Mouse (Mus musculus): ENCODE measurements around the gene D6Ertd527e. TPM values are rescaled to one million over a fixed set of nuclear protein-coding genes. Genes with fewer than 3 reads are reported as not detected.
A peak's percentile ranks its signal among the peaks of the same experiment; 100 is the strongest.

The D6Ertd527e gene
- total RNA-seq, 2 experiments from 2014 or later, result not detected

DNA sequence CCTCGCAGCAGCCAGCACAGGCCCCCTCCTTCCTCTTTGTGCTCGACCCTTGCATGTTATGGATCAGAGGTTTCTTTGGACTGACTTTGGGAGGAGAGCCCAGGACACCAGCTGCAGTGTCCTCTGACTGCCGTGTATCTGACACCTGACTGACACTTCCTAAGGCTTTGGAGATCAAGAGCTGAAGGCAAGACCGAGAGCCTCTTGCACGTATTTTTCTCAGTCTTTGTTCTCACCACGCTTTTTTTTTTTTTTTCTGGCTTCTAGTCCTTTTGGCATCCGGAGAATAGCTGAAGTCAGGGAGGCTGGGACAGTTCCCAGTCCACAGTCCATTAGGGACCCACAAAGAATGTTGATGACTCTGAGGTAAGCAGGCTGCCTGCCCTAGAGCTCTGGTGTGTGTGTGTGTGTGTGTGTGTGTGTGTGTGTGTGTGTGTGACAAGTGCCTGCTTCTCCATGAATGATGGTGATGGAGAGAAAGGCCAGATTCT, 2.1 kb upstream of the D6Ertd527e start:
- intact Hi-C loops (cut with DNase I), result loop anchor here (5.0 to 10.0 kb wide), 2 partner anchors 112 to 135 kb away; no protein-coding TSS in a partner anchor
- DNase-seq, result peak; percentile 26 to 35

DNA sequence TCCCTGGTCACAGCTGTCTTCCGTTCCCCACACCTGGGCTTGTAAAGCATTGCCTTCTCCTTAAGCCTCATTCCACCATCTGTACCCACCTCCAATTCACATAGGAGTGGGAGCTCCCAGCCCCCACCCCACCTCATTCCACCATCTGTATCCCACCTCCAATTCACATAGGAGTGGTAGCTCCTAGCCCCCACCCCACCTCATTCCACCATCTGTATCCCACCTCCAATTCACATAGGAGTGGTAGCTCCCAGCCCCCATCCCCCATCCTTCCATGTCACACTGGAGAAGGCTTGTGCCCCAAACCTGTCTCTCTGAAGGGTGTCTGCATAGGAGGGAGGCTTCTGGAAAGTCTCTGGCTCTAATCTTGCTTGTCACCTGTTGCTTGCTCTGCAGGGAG, 1.2 kb upstream of the D6Ertd527e start:
- intact Hi-C loops (cut with DNase I), result loop anchor here (5.0 to 10.0 kb wide), 2 partner anchors 111 to 134 kb away; no protein-coding TSS in a partner anchor
- DNase-seq, result no peak

DNA sequence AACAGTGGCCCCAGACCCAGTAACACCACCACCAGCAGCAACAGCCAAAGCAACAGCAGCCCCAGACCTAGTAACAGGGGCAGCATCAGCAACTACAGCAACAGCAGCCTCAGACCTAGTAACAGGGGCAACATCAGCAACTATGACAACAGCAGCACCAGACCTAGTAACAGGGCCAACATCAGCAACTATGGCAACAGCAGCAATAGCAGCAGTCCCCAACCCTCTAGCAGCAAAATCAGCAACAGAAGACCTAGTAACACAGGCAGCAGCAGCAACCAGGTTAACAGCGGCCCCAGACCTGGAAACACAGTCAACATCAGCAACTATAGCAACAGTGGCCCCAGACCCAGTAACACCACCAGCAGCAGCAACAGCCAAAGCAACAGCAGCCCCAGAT, 6.9 kb downstream of the D6Ertd527e start:
- DNase-seq, result no peak

DNA sequence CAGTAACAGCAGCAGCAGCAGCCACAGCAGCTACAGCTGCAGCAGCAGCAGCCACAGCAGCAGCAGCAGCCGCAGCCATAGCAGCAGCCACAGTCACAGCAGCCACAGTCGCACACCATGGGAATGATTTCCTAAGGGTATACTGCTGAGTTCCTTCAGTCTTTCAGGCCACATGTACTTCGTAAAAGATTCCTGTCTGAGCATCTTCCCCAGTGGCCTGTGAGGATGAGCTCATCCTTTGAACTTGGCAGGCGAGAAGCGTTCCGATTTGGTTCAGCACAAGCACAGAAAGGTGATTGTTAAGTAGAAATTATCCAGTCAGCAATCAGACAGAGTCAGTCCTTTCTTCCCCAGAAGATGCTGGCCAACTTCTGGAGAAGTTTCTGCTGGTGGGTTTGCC, 7.6 kb downstream of the D6Ertd527e start:
- no peak for DNase-seq
- intact Hi-C loops (cut with DNase I), result no loop called here

More for the DNA sequence above, 6.9 kb downstream of the D6Ertd527e start:
- intact Hi-C loops (cut with DNase I), result no loop called here

DNA sequence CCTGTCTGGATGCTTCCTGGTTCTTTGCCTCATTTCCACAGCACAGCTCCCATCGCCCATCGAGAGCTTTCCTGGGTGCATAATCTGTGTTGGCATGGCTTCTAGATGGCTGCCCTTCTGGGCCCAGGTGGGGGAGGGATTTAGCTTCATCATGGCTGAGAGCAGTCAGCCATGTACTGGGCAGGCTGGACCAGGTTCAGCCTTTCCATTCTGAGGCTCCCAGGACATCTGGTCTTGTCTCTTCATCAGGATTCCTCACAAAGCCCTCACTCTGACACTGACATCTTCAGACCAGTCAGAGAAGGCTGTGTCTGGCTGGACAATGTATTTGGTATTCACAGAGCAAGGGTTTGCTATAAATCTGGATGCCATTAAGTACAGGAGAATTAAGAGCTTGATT, 11.4 kb downstream of the D6Ertd527e start:
- intact Hi-C loops (cut with DNase I), result no loop called here
- DNase-seq, result no peak

DNA sequence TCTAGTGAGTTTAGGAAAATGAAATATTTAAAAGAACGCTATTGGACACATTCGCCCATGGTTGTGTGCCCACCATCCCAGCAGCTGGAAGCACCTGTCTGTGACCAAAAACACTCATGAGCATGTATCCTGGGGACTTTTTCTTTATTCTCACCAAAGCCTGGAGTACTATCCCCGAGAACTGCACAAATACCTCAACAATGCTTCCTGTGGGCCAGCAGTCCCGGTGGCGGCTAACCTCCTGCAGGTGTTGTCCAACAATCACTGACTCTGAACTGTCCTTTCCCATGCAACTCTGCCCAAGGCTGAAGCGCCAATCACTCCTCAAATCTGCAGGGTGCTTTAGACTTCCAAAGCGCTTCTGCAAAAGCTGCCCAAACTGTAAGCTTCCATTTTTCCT, 12.1 kb downstream of the D6Ertd527e start:
- intact Hi-C loops (cut with DNase I), result no loop called here
- no peak for DNase-seq

DNA sequence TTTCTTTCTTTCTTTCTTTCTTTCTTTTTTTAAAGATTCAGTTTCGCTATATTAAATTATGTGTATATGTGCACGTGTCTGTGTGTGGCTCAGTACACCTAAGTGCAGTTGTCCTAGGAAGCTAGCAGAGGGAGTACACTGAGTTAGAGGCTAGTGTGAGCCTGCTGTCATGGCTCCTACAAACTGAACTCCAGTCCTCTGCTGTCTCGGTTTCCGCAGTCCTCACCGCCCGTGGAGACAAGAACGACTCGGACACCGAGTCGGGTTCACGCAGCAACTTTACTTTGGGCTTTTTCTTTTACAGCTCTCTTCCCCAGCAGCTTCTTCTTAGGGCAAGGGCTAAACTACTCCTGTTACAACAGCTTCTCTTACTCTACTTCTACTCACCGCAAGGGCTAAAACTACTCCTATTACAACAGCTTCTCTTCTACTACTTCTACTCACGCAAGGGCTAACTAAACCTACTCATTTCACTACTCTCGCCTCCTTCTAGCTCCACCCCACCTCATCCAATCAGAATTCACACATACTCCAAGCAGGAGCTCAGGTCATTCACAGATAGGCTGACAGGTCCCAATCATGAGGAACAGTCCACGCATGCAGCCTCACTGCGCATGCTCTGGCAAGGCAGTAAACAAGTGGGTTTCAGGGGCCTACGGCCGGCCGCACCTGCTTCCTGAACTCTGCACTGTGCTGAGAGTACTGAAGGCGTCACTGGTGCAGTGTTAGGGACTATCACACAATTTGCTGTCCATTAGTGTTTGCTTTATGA, 14.7 kb downstream of the D6Ertd527e start:
- intact Hi-C loops (cut with DNase I), result no loop called here
- no peak for DNase-seq

DNA sequence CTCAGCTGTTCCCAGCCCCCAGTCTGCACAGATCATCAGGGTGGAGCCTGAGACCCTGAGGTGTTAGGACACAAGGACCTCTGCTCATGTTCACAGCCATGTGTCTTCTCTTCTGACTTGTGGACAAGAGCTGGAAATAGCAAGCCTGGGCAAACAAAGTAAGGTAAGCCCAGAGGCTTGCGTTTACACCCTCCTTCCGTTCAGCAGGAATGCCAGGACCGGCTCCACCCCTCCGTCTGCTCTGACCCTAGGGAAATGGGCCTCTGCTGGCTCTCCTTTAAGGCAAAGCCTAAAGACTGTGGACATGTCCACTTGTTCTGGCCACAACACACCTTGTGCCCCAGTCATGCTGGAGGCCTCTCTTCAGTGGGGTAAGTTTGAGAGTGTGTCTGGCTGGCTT, 15.4 kb downstream of the D6Ertd527e start:
- intact Hi-C loops (cut with DNase I), result no loop called here
- no peak for DNase-seq

DNA sequence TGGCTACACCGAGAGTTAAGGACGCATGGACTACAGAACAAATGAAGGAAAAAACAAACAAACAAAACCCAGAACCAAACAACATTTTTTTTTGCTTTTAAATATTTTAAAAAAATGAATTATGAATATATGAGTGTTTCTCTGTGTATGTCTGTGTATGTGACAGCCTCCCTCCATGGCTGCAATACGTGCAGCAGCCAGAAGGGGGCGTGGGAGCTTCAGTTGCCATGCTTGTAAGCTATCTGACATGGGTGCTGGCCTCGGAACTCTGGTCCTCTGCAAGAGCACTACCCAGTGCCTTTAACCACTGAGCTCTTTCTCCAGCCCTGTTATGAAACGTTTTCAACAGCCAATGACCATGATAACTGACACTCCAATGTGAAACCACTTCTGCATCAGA, 16.1 kb downstream of the D6Ertd527e start:
- no peak for DNase-seq
- intact Hi-C loops (cut with DNase I), result no loop called here

DNA sequence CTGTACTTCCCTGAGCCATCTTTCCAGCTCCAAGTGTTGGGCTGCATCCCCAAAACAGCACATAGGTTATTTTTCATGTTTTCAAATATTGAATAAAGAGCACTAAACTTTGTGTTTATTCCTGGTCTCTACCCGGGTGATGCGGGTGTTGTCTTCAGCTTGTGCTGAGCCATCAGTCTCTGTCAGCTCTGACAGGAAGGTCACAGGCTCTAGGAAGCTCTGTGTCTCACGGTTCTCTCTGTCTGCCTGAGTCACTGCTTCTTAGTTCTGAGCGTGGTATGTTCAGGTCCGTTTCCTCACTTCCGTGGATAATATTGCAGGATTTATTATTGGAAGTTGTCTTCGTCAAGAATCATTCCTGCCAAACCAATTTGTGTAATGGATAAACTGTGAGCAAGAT, 17.4 kb downstream of the D6Ertd527e start:
- DNase-seq, result no peak
- intact Hi-C loops (cut with DNase I), result no loop called here

DNA sequence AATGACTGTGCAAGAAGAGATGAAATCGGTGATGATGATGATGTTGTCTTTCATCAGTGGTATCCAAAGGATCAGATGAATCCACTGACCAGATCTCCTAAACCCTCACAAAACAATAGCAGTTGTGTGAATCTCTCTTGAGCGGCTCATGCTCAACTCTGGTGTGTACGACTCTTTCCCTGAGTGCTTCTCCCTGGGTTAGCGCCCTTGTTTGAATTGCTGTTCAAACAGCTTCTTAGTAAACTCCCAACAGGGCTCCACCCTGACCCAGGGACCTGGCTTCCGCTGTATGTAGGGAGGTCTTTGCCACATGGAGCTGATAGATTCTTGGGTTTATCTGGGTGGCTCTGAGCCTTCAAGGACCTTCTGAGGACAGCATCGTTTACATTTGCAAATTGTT, 18.9 kb downstream of the D6Ertd527e start:
- DNase-seq, result no peak
- intact Hi-C loops (cut with DNase I), result no loop called here

DNA sequence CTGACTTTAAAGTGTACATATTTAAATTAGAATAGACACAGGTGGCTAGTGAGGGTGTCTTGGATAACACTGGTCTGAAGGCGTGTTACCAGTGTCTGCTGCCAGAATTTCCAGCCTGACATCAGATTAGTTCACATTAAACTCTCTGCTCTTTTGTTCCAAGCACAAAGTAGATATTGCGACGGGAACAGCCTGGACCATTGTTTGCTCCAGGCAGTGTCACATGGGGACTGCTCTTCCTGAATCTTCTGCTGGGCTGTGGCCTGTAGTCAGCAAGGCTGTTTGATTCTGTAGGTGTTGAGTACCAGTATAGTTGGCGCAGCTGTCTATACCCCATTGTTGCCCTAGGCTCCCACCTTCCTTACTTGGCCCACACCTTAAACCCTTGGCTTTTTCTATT, 19.4 kb downstream of the D6Ertd527e start:
- intact Hi-C loops (cut with DNase I), result no loop called here
- DNase-seq, result no peak

DNA sequence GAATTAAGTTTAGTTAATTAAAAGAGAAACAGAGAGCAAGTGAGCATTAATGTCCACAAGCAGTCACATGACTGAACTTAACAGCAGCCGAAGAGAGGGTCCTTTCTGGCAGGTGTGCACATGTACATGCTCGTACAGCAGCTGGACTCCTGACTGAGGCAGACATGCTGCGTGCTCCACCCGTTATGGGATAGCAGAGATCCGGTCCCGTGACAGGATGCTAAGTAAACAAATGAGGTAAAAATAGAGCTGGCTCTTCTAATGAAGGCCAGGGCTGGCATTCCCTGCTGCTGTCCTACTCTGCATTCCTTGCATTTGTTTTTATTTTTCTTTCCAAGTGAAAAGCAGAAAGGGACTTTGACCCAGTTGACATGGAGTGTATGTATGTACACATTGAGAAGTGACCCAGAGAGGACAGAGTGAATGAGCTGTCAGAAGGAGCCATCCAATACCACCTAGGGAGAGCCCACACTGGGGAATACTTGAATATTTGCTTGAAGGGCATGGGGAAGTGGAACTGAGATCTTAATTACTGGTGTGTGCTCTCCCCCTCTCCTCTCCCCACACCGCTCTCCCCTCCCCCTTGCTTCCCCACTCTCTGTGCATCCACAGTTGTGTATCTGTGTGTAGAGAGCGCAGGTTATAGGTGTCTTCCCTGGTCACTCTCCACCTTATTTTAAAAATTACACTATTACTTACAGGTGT, 22.7 kb downstream of the D6Ertd527e start:
- no peak for DNase-seq
- intact Hi-C loops (cut with DNase I), result no loop called here

DNA sequence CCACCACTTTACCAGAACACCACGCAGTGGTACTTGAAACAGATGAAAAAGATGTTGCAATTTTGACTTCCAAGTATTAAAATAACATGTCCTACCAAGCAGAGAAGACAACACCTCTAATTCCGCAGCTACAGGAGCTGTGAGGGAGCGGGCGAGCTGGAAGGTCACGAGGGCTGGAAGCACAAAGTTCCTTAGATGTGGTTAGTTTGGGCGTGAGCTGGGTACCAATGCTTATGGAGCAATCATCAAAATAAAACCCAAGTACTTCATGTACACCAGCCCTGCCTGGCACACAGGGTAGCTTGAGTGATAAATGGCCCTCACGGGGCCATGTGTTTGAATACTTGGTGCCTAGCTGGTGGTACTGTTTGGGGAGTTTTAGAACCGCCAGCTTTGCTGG, 25.3 kb downstream of the D6Ertd527e start:
- intact Hi-C loops (cut with DNase I), result no loop called here
- no peak for DNase-seq

DNA sequence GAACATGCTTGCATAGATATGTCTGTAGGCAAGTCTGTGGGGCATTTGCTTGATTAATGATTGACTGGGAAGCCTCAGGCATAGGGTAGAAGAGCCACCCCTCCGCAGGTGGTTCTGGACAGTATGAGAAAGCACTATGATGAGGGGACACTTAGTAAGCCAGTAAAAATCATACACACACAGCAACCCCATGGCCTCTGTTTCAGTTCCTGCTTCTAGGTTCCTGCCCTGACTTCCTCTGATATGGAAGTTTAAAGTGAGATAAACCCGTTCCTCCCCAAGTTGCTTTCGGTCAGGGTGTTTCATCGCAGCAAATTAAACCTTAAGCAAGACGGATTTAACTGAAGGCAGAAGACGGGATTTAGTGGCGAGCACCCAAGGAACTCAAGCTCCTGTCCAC, 26.1 kb downstream of the D6Ertd527e start:
- no peak for DNase-seq
- intact Hi-C loops (cut with DNase I), result no loop called here

DNA sequence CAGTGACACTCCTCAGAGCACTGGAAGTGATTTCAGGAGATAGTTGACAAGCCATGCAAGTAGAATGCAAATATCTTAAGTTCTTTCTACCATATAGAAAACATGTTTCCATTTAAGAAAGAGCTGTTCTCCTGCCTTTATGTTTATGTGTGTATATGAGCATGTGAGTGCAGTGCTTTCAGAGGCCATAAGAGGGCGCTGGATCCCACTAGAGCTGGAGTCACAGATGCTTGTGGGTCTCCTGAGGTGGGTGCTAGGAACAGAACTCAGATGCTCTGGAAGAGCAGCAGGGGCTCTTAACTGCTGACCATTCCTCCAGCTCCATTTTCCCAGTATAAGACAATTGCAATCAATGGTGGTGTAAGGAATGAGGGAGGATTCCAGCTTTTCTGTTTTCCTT, 26.5 kb downstream of the D6Ertd527e start:
- DNase-seq, result no peak
- intact Hi-C loops (cut with DNase I), result no loop called here

DNA sequence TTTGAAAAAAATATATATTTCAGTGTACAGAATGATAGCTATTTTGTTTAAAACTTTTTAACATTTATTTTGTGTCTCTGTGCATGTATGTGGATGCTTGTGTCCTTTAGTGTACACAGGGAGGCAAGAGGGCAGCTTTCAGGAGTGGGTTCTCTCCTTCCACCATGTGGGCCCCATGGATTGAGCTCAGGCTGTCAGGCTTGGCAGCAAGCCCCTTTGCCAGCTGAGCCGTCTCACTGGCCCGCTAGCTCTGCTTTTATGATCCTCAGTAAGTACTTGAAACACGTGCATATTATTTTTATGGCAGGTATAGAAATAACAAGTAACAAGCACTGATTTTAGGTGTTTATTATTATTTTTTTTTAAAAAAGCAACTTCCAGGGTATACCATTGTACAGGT, 29.0 kb downstream of the D6Ertd527e start:
- intact Hi-C loops (cut with DNase I), result no loop called here

DNA sequence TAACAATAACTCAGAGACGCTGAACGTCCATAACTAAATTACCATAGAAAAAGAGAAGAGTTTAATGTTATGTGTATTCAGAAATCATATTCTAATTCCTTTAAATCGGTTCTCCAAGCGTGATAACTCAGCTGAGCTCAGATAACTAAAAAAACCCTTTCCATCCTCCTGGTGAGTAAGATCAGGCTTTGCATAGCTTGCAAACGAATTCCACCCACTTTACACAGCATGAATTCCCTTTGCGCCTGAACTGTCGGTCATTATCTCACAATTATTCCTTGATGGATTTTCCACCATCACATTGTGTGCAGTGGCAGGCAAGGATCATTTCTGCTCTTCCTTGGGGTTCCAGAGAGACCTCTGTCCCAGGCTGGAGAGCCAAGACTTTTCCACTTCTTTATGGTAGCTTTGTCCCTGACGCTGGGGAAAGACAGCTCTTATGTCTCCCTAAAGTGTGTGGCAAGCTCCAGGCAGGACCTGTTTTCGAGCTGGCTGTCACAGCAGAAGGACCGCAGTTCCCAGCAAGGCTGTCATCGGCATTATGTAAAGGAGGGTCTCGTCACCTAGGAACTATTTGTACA, 29.5 kb downstream of the D6Ertd527e start:
- intact Hi-C loops (cut with DNase I), result no loop called here
- DNase-seq, result no peak

More for the DNA sequence above, 29.0 kb downstream of the D6Ertd527e start:
- no peak for DNase-seq

DNA sequence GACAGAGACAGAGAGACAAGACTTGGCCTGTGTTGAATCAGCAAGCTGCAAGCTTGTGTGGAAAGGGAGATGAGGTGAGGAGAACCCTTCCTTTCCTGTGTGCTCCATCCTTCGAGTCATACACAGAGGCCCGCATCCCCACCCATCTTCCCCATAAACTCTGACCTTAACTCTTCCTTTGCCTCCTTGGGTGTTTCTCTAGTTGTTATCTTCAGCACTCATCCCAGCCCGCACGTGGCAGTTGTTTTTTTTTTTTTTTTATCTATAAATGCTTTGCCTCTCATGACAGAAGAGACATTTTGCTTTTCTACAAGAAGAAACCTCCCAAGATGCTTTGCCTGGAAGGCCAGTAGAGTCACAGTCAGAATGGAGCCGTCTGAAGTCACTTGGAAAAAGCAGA, 33.9 kb downstream of the D6Ertd527e start:
- DNase-seq, result no peak
- intact Hi-C loops (cut with DNase I), result no loop called here

DNA sequence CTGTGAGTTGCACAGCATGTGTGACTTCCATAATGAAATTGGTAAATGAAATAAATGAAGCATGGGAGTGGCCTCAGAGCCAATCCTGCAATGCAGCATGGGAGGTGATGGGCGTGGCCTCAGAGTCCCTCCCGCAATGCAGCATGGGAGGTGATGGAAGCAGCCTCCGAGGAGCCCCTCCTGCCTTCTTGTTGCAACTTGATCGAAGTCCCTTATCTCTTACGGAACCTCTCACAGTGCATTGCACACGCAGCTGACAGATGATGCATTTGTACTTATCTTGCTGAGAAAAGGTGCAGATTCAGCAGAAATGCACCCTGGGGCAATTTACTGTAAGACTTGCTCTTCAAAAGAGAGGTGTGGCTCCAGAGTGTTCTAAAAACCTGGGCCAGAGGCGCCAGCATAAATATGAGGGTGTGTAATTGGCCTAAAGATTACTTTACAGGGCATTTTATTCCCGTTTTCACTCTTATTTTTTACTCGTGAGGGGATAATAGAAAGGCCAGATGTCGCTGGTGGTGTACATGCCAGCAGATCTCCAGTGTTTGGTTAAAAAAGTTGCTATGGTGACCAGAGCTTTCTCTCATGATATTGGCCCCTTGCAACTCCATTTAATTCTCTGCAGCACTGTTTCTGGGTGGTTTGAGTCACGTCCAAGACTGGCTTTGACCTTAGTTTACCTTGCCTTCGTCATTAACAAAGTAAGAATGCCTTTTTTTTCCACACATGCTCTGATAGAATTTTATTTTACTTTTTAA, 35.4 kb downstream of the D6Ertd527e start:
- DNase-seq, result no peak

DNA sequence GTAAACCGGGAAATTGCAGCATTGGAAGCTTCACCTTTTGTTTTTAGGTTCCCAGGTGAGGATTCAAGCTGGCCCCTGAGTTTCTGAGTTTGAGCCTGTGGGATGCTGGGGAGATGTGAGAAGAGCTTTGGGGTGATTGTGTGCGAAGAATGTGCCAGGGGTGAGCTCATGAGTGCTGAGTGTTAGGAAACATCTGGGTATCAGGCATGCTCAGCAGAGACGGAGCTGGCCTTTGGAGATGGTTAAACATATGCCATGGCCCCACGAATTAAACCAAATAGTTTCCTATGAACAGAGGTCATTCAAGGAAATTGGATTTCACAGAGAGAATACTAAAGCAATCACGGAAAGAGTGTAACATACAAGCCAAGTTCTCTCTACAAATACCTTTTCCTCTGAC, 37.7 kb downstream of the D6Ertd527e start:
- intact Hi-C loops (cut with DNase I), result no loop called here
- peak in 1 of 2 experiments; percentile 21 for DNase-seq

More for the DNA sequence above, 35.4 kb downstream of the D6Ertd527e start:
- intact Hi-C loops (cut with DNase I), result no loop called here
